Mouse (Mus musculus): Measurements from ENCODE around the gene Frem1. TPM values are rescaled to one million over a fixed set of nuclear protein-coding genes. Genes with fewer than 3 reads are reported as not detected.

Frem1 gene
- polyA plus RNA-seq, 1 experiment from 2014 or later: 27.9 TPM

GRCm38 (mm10) chr4:82872548-82872947 lies 179.6 kb downstream of the Frem1 start:
- ATAC-seq (ENCODE audit: insufficient number of reproducible peaks, insufficient read depth, low FRiP score, low read depth): 0 out of 2 replicates have a peak, but pooled peaks have one; percentile 42
- Histone ChIP-seq H3K9me3 (ENCODE audit: control insufficient read depth, low read depth, low read length) (no peaks in the 10 kb centered on the region), H3K9ac (replicated peaks; ENCODE audit: low read depth, low read length) (no peak overlapping the region), H3K4me3 (ENCODE audit: low read depth, low read length) (no peak overlapping the region), H3K27ac (ENCODE audit: low read length) (peak overlapping the region; percentile 72), H3K27me3 (ENCODE audit: control insufficient read depth, insufficient read depth, low read length) (no peaks in the 10 kb centered on the region), H3K36me3 (ENCODE audit: control insufficient read depth, insufficient read depth, low read length) (no peaks in the 10 kb centered on the region), H3K4me2 (replicated peaks; ENCODE audit: low read depth, low read length) (no peak overlapping the region), H3K4me1 (ENCODE audit: control insufficient read depth, insufficient read depth, low read length) (peaks cover 17% of the 10 kb centered on the region)
- 53% methylated on average over 4 of the region's 4 CpGs for WGBS

GRCm38 (mm10) chr4:82872121-82872520 lies 180.0 kb downstream of the Frem1 start:
- no peaks in the 10 kb centered on the region for H3K9me3 ChIP-seq (ENCODE audit: control insufficient read depth, low read depth, low read length)
- peaks cover 17% of the 10 kb centered on the region for H3K4me1 ChIP-seq (ENCODE audit: control insufficient read depth, insufficient read depth, low read length)
- H3K4me3 ChIP-seq (ENCODE audit: low read depth, low read length): no peak overlapping the region
- no peak overlapping the region for H3K9ac ChIP-seq (replicated peaks; ENCODE audit: low read depth, low read length)
- no peaks in the 10 kb centered on the region for H3K36me3 ChIP-seq (ENCODE audit: control insufficient read depth, insufficient read depth, low read length)
- no peak overlapping the region for H3K4me2 ChIP-seq (replicated peaks; ENCODE audit: low read depth, low read length)
- no peaks in the 10 kb centered on the region for H3K27me3 ChIP-seq (ENCODE audit: control insufficient read depth, insufficient read depth, low read length)
- WGBS: 32% methylated on average over 6 of the region's 6 CpGs
- peak; percentile 53; the same call in 1 of the 2 replicates for ATAC-seq (ENCODE audit: insufficient number of reproducible peaks, insufficient read depth, low FRiP score, low read depth)
- H3K27ac ChIP-seq (ENCODE audit: low read length): peak overlapping the region; percentile 72; the same call in 1 of the 2 replicates

DNA sequence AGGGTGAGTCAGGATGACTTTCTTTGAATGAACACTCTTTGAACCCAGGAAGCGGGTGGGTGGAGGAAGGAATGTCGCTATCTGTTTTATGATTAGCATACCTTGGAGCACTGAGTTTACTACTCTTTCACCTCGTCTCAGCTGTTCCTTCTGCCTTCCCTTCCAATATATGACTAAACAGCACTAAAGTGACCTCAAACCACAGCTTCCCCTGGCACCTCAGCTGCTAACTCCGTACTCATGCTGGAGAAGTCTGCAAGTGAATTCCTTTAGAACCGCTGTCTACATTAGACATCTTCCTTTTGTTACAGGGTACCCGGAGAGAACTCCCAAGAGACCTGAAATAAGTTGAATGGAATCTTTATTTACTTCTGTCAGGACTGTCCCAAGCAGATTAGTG lies 181.2 kb downstream of the Frem1 start:
- WGBS: 73% methylated on average over 6 of the region's 6 CpGs
- peaks cover 17% of the 10 kb centered on the region for H3K4me1 ChIP-seq (ENCODE audit: control insufficient read depth, insufficient read depth, low read length)
- H3K9ac ChIP-seq (replicated peaks; ENCODE audit: low read depth, low read length): no peak overlapping the region
- no peaks in the 10 kb centered on the region for H3K36me3 ChIP-seq (ENCODE audit: control insufficient read depth, insufficient read depth, low read length)
- no peak for ATAC-seq (ENCODE audit: insufficient number of reproducible peaks, insufficient read depth, low FRiP score, low read depth)
- H3K27ac ChIP-seq (ENCODE audit: low read length): no peak overlapping the region
- H3K9me3 ChIP-seq (ENCODE audit: control insufficient read depth, low read depth, low read length): no peaks in the 10 kb centered on the region
- no peaks in the 10 kb centered on the region for H3K27me3 ChIP-seq (ENCODE audit: control insufficient read depth, insufficient read depth, low read length)
- H3K4me2 ChIP-seq (replicated peaks; ENCODE audit: low read depth, low read length): no peak overlapping the region
- no peak overlapping the region for H3K4me3 ChIP-seq (ENCODE audit: low read depth, low read length)

DNA sequence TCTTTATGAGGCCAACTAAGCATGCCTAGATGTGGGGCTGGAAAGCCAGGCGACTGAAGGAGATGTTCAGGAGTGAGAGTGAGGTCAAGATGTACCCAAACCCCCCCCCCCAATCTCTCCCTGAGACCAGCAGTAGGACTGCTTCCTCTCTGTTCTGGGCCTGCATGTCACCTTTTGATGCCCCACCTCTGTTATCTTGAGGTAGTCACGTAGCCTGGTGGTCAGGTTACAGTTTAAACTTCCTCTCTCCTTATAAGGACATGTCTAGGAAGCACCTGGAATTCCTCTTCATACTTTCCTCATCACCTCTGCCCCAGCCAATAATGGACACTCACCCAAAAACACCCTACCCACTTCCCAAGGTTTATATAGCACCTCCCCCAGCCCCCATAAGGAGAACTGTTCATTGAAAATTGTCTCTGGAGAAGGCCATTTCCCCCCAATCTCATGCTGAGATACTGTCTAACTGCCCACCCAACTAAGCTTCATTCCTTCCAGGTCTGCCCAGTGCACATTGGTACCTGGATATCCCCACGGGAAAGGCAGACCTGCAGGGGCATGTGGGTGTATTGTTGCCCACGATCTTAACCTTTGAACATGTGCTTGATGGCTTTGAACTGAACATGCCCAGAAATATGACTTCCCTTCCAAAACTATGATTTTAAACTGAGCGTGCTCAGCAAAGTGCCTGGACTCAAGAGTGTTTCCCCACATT lies 184.3 kb downstream of the Frem1 start:
- 75% methylated on average over 5 of the region's 5 CpGs for WGBS
- no peak for ATAC-seq (ENCODE audit: insufficient number of reproducible peaks, insufficient read depth, low FRiP score, low read depth)

GRCm38 (mm10) chr4:82867111-82867510 lies 185.0 kb downstream of the Frem1 start:
- 47% methylated on average over 4 of the region's 4 CpGs for WGBS
- no peak for ATAC-seq (ENCODE audit: insufficient number of reproducible peaks, insufficient read depth, low FRiP score, low read depth)
- no peak overlapping the region for H3K4me3 ChIP-seq (ENCODE audit: low read depth, low read length)
- no peak overlapping the region; the same call in 1 of the 2 replicates for H3K27ac ChIP-seq (ENCODE audit: low read length)
- no peaks in the 10 kb centered on the region for H3K9me3 ChIP-seq (ENCODE audit: control insufficient read depth, low read depth, low read length)
- H3K9ac ChIP-seq (replicated peaks; ENCODE audit: low read depth, low read length): no peak overlapping the region
- no peak overlapping the region for H3K4me2 ChIP-seq (replicated peaks; ENCODE audit: low read depth, low read length)
- H3K27me3 ChIP-seq (ENCODE audit: control insufficient read depth, insufficient read depth, low read length): no peaks in the 10 kb centered on the region
- H3K4me1 ChIP-seq (ENCODE audit: control insufficient read depth, insufficient read depth, low read length): peaks cover 1% of the 10 kb centered on the region; the same call in 1 of the 2 replicates
- H3K36me3 ChIP-seq (ENCODE audit: control insufficient read depth, insufficient read depth, low read length): no peaks in the 10 kb centered on the region

More for the DNA sequence above, 184.3 kb downstream of the Frem1 start:
- H3K9ac ChIP-seq (replicated peaks; ENCODE audit: low read depth, low read length): no peak overlapping the region
- H3K4me2 ChIP-seq (replicated peaks; ENCODE audit: low read depth, low read length): no peak overlapping the region
- no peaks in the 10 kb centered on the region for H3K36me3 ChIP-seq (ENCODE audit: control insufficient read depth, insufficient read depth, low read length)
- H3K4me3 ChIP-seq (ENCODE audit: low read depth, low read length): no peak overlapping the region
- H3K9me3 ChIP-seq (ENCODE audit: control insufficient read depth, low read depth, low read length): no peaks in the 10 kb centered on the region
- H3K27me3 ChIP-seq (ENCODE audit: control insufficient read depth, insufficient read depth, low read length): no peaks in the 10 kb centered on the region
- H3K4me1 ChIP-seq (ENCODE audit: control insufficient read depth, insufficient read depth, low read length): peaks cover 9% of the 10 kb centered on the region
- H3K27ac ChIP-seq (ENCODE audit: low read length): no peak overlapping the region

GRCm38 (mm10) chr4:82864974-82865699 lies 187.0 kb downstream of the Frem1 start:
- H3K4me2 ChIP-seq (replicated peaks; ENCODE audit: low read depth, low read length): no peak overlapping the region
- no peaks in the 10 kb centered on the region for H3K9me3 ChIP-seq (ENCODE audit: control insufficient read depth, low read depth, low read length)
- 80% methylated on average over 8 of the region's 8 CpGs for WGBS
- H3K36me3 ChIP-seq (ENCODE audit: control insufficient read depth, insufficient read depth, low read length): no peaks in the 10 kb centered on the region
- H3K9ac ChIP-seq (replicated peaks; ENCODE audit: low read depth, low read length): no peak overlapping the region
- ATAC-seq (ENCODE audit: insufficient number of reproducible peaks, insufficient read depth, low FRiP score, low read depth): no peak
- no peaks in the 10 kb centered on the region for H3K4me1 ChIP-seq (ENCODE audit: control insufficient read depth, insufficient read depth, low read length)
- H3K4me3 ChIP-seq (ENCODE audit: low read depth, low read length): no peak overlapping the region
- no peak overlapping the region for H3K27ac ChIP-seq (ENCODE audit: low read length)
- no peaks in the 10 kb centered on the region for H3K27me3 ChIP-seq (ENCODE audit: control insufficient read depth, insufficient read depth, low read length)

DNA sequence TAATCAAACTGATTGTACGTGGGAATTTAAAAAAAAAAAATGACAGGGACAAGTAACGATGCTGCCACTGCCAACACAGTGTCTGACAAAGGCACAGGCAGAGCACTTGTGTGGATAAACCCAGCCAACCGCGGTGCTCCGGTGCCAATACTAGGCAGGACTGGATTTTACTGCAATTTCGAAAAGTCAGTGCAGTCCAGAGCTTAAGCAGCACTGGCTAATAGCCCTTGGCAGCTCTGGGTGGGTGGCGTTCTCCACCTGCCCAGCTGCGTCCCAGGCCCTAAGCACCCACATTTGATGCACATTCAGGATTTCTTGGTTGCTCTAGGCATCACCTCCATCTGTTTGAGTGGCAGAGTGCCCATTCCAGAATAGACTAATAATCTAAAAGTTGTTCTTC lies 188.8 kb downstream of the Frem1 start:
- Histone ChIP-seq H3K4me2 (replicated peaks; ENCODE audit: low read depth, low read length) (no peak overlapping the region), H3K9me3 (ENCODE audit: control insufficient read depth, low read depth, low read length) (no peaks in the 10 kb centered on the region), H3K36me3 (ENCODE audit: control insufficient read depth, insufficient read depth, low read length) (no peaks in the 10 kb centered on the region), H3K27ac (ENCODE audit: low read length) (no peak overlapping the region), H3K4me1 (ENCODE audit: control insufficient read depth, insufficient read depth, low read length) (no peaks in the 10 kb centered on the region), H3K9ac (replicated peaks; ENCODE audit: low read depth, low read length) (no peak overlapping the region), H3K27me3 (ENCODE audit: control insufficient read depth, insufficient read depth, low read length) (no peaks in the 10 kb centered on the region), H3K4me3 (ENCODE audit: low read depth, low read length) (no peak overlapping the region)
- WGBS: 91% methylated on average over 8 of the region's 8 CpGs
- ATAC-seq (ENCODE audit: insufficient number of reproducible peaks, insufficient read depth, low FRiP score, low read depth): no peak

GRCm38 (mm10) chr4:82861451-82861850 lies 190.7 kb downstream of the Frem1 start:
- ATAC-seq (ENCODE audit: insufficient number of reproducible peaks, insufficient read depth, low FRiP score, low read depth): no peak
- WGBS: 95% methylated on average over 2 of the region's 2 CpGs
- no peak overlapping the region for H3K27ac ChIP-seq (ENCODE audit: low read length)

More at GRCm38 (mm10) chr4:82861451-82861850, 190.7 kb downstream of the Frem1 start:
- no peaks in the 10 kb centered on the region for H3K27me3 ChIP-seq (ENCODE audit: control insufficient read depth, insufficient read depth, low read length)
- H3K4me3 ChIP-seq (ENCODE audit: low read depth, low read length): no peak overlapping the region
- H3K36me3 ChIP-seq (ENCODE audit: control insufficient read depth, insufficient read depth, low read length): no peaks in the 10 kb centered on the region
- no peaks in the 10 kb centered on the region for H3K9me3 ChIP-seq (ENCODE audit: control insufficient read depth, low read depth, low read length)
- H3K4me1 ChIP-seq (ENCODE audit: control insufficient read depth, insufficient read depth, low read length): no peaks in the 10 kb centered on the region
- H3K9ac ChIP-seq (replicated peaks; ENCODE audit: low read depth, low read length): no peak overlapping the region
- no peak overlapping the region for H3K4me2 ChIP-seq (replicated peaks; ENCODE audit: low read depth, low read length)
